Mouse (Mus musculus): ENCODE data around the gene Ptprh. TPM values are rescaled to one million over a fixed set of nuclear protein-coding genes. Genes with fewer than 3 reads are reported as not detected.

The Ptprh gene
- polyA plus RNA-seq, 2 experiments: 0.03 TPM; not detected in 1

DNA sequence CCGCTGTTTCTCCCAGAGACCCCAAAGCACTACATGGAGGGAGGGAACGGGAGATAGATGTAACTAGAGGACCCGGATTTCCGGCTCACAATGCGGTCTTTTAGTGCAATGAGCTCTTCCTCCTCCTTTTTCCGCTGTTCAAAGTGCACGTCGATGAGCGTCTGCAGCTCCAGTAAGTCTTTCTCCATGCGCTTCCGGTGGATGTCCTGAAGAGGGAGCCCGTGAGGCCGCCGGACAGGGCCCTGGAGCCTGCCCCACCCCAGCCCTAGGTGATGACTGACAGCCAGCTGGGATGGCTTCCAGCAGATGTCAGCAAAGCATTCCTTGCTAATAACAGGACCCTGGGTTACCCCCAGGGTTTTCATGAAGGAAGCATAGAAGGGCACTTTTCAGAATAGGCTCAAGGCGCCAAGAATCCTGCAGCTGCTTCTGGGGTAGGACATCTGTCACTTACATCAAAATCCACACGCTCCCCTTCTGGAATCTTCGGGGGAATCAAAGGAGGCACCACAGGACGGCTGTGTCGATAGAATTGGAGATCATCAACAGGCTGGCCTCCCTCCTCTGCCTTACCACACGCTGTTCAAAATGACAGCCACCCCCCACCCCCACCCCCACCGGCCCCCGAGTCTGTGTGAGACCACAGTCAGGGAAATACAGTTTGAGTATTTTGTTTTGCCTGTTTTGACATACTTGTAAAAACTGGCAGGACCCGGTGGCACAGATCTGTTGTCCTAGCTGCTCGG is 93.8 kb downstream of the Ptprh start:
- H3K9me3 ChIP-seq (ENCODE audit: control insufficient read depth, low read length): no peaks in the 10 kb centered on the region
- peak; percentile 79 for ATAC-seq (ENCODE audit: low FRiP score, low read depth)
- peaks cover 5% of the 10 kb centered on the region; the same call in 1 of the 2 replicates for H3K4me1 ChIP-seq (ENCODE audit: control insufficient read depth, insufficient read depth, low read length)
- no peaks in the 10 kb centered on the region for H3K27me3 ChIP-seq (ENCODE audit: control insufficient read depth, insufficient read depth, low read length)
- 18% methylated on average over 24 of the region's 24 CpGs for WGBS
- peak overlapping the region; percentile 8; the same call in 1 of the 2 replicates for H3K4me3 ChIP-seq (replicated peaks; ENCODE audit: low read length)
- peak overlapping the region; percentile 13; the same call in 1 of the 2 replicates for H3K4me2 ChIP-seq (replicated peaks; ENCODE audit: low read depth, low read length, severe bottlenecking)
- no peak for TF ChIP-seq POLR2A (IDR thresholded peaks at IDR 0.05; ENCODE audit: borderline replicate concordance, extremely low read depth, insufficient read depth, insufficient read length)
- no peak overlapping the region for H3K9ac ChIP-seq (ENCODE audit: low read depth, low read length, severe bottlenecking)
- no peak overlapping the region for H3K27ac ChIP-seq (replicated peaks; ENCODE audit: low read depth, low read length)
- peak; percentile 83 for DNase-seq (ENCODE audit: low spot score)
- H3K36me3 ChIP-seq (ENCODE audit: control insufficient read depth, insufficient read depth, low read length): no peaks in the 10 kb centered on the region

GRCm38 (mm10) chr7:4508739-4509116 is 95.1 kb downstream of the Ptprh start:
- DNase-seq (ENCODE audit: low spot score) (no peak), ATAC-seq (ENCODE audit: low FRiP score, low read depth) (no peak)
- no peak overlapping the region for H3K4me2 ChIP-seq (replicated peaks; ENCODE audit: low read depth, low read length, severe bottlenecking)
- no peak for TF ChIP-seq POLR2A (IDR thresholded peaks at IDR 0.05; ENCODE audit: borderline replicate concordance, extremely low read depth, insufficient read depth, insufficient read length)
- H3K4me3 ChIP-seq (replicated peaks; ENCODE audit: low read length): no peak overlapping the region
- no peak overlapping the region for H3K27ac ChIP-seq (replicated peaks; ENCODE audit: low read depth, low read length)
- no peaks in the 10 kb centered on the region for H3K36me3 ChIP-seq (ENCODE audit: control insufficient read depth, insufficient read depth, low read length)
- peaks cover 2% of the 10 kb centered on the region; the same call in 1 of the 2 replicates for H3K4me1 ChIP-seq (ENCODE audit: control insufficient read depth, insufficient read depth, low read length)
- H3K27me3 ChIP-seq (ENCODE audit: control insufficient read depth, insufficient read depth, low read length): no peaks in the 10 kb centered on the region
- H3K9me3 ChIP-seq (ENCODE audit: control insufficient read depth, low read length): no peaks in the 10 kb centered on the region
- no peak overlapping the region for H3K9ac ChIP-seq (ENCODE audit: low read depth, low read length, severe bottlenecking)
- 89% methylated on average over 8 of the region's 8 CpGs for WGBS

DNA sequence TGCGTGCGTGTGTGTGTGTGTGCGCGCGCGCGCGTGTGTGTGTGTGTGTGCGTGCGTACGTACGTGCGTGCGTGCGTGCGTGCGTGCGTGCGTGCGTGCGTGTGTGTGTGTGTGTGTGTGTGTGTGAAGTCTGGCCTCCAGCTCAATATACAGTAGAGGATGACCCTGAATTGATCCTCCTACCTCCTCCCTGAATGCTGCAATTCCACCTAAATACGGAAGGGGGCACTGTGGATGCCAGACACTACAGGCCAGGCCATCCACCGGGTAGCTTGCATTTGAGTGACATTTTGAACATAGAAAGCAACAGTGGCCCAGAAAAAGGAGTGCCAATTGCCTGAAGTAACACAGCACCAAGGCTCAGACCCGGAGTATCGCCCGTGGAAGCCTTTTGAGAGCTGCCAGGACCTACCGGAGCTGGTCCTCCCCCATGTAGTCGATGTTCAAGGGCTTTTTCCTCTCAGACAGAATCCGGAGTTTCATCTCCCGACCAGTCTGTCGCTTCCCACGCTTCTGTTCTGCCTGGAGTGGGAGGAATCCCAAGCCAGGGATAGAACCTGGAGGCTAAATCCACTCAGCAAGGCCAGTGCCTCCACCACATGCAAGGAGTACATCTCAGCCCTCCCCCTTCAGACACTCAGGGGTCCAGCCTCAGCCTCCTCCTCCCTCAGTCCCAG is 95.6 kb downstream of the Ptprh start:
- Histone ChIP-seq H3K36me3 (ENCODE audit: control insufficient read depth, insufficient read depth, low read length) (no peaks in the 10 kb centered on the region), H3K4me2 (replicated peaks; ENCODE audit: low read depth, low read length, severe bottlenecking) (no peak overlapping the region), H3K27ac (replicated peaks; ENCODE audit: low read depth, low read length) (no peak overlapping the region), H3K4me1 (ENCODE audit: control insufficient read depth, insufficient read depth, low read length) (peaks cover 2% of the 10 kb centered on the region; the same call in 1 of the 2 replicates), H3K9ac (ENCODE audit: low read depth, low read length, severe bottlenecking) (no peak overlapping the region), H3K4me3 (replicated peaks; ENCODE audit: low read length) (no peak overlapping the region), H3K9me3 (ENCODE audit: control insufficient read depth, low read length) (no peaks in the 10 kb centered on the region), H3K27me3 (ENCODE audit: control insufficient read depth, insufficient read depth, low read length) (no peaks in the 10 kb centered on the region)
- DNase-seq (ENCODE audit: low spot score): no peak
- no peak for ATAC-seq (ENCODE audit: low FRiP score, low read depth)
- no peak for TF ChIP-seq POLR2A (IDR thresholded peaks at IDR 0.05; ENCODE audit: borderline replicate concordance, extremely low read depth, insufficient read depth, insufficient read length)
- WGBS: 79% methylated on average over 22 of the region's 32 CpGs

- no peak overlapping the region for H3K9ac ChIP-seq (ENCODE audit: low read depth, low read length, severe bottlenecking)
- DNase-seq (ENCODE audit: low spot score) (no peak), ATAC-seq (ENCODE audit: low FRiP score, low read depth) (no peak)
- no peak overlapping the region for H3K27ac ChIP-seq (replicated peaks; ENCODE audit: low read depth, low read length)
- no peak overlapping the region for H3K4me3 ChIP-seq (replicated peaks; ENCODE audit: low read length)
- no peaks in the 10 kb centered on the region for H3K27me3 ChIP-seq (ENCODE audit: control insufficient read depth, insufficient read depth, low read length)
- no peaks in the 10 kb centered on the region for H3K9me3 ChIP-seq (ENCODE audit: control insufficient read depth, low read length)
- no peak overlapping the region for H3K4me2 ChIP-seq (replicated peaks; ENCODE audit: low read depth, low read length, severe bottlenecking)
- peaks cover 2% of the 10 kb centered on the region; the same call in 1 of the 2 replicates for H3K4me1 ChIP-seq (ENCODE audit: control insufficient read depth, insufficient read depth, low read length)
- TF ChIP-seq POLR2A (IDR thresholded peaks at IDR 0.05; ENCODE audit: borderline replicate concordance, extremely low read depth, insufficient read depth, insufficient read length): no peak
- H3K36me3 ChIP-seq (ENCODE audit: control insufficient read depth, insufficient read depth, low read length): no peaks in the 10 kb centered on the region
- WGBS: 23% methylated on average over 4 of the region's 4 CpGs
These were observed 96.6 kb downstream of the Ptprh start for GRCm38 (mm10) chr7:4507220-4507619.

DNA sequence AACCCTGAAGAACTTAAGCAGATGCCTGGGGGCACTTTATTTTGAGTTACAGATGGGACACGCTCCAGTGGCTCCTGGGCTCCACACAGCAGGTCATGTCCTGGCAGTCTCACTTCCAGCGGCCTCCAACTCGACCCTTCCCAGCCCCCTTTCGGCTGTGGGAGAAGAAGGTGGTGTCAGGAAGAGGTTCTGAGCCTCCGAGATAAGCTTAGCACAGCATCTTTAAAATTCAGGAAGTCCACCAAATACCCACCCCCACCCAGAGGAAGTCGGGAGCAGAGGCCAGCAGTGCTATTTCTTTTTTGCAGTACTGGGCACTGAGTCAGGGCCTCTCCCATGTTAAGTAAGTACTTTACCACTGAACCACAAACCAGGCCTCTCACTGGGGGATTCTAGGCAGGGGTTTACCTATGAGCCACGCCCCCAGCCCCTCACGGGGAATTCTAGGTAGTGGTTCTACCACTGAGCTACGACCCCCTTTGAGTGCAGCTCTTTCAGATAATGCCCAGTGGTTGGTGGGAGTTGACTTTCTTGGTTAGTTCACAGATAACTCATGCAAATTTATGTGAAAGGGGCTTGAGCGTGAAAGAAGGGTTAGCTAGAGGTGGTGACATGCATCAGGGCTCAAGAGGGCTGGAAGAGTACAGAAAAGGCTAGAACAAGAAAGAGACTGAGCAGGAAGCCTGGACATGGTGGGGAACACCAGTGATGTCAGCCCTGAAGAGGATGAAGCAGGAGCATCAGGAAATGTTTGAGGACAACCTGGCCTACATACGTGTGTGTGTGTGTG is 99.0 kb downstream of the Ptprh start:
- TF ChIP-seq POLR2A (IDR thresholded peaks at IDR 0.05; ENCODE audit: borderline replicate concordance, extremely low read depth, insufficient read depth, insufficient read length): no peak
- Histone ChIP-seq H3K9ac (ENCODE audit: low read depth, low read length, severe bottlenecking) (no peak overlapping the region), H3K9me3 (ENCODE audit: control insufficient read depth, low read length) (no peaks in the 10 kb centered on the region), H3K4me3 (replicated peaks; ENCODE audit: low read length) (no peak overlapping the region), H3K4me2 (replicated peaks; ENCODE audit: low read depth, low read length, severe bottlenecking) (no peak overlapping the region), H3K36me3 (ENCODE audit: control insufficient read depth, insufficient read depth, low read length) (no peaks in the 10 kb centered on the region), H3K27ac (replicated peaks; ENCODE audit: low read depth, low read length) (no peak overlapping the region), H3K27me3 (ENCODE audit: control insufficient read depth, insufficient read depth, low read length) (no peaks in the 10 kb centered on the region), H3K4me1 (ENCODE audit: control insufficient read depth, insufficient read depth, low read length) (peaks cover 10% of the 10 kb centered on the region)
- DNase-seq (ENCODE audit: low spot score): no peak
- no peak for ATAC-seq (ENCODE audit: low FRiP score, low read depth)
- 58% methylated on average over 11 of the region's 11 CpGs for WGBS

Measured in limb, embryonic 14.5 days (tissue).